Mouse (Mus musculus) E14TG2a.4 (cell line): ENCODE measurements at regions not wholly inside any gene's neighbourhood (a gene's known extent, or its start where the extent isn't known, plus 50 kb on each side); places are given as distances from the start of the nearest gene placed in this dataset.

Experiments
- CTCF ChIP-seq: conservative IDR thresholded peaks from 2 replicates; pipeline ENCODE4 v1.5.1; 2014; ENCODE audit warnings: low read length
- NANOG ChIP-seq: IDR thresholded peaks from 2 replicates; pipeline ENCODE4 v1.6.1; 2014; ENCODE audit warnings: borderline replicate concordance, low read length, mixed read lengths
- POU5F1 ChIP-seq: IDR thresholded peaks from 2 replicates; pipeline ENCODE4 v1.6.1; 2014; ENCODE audit warnings: low read length, borderline replicate concordance

DNA sequence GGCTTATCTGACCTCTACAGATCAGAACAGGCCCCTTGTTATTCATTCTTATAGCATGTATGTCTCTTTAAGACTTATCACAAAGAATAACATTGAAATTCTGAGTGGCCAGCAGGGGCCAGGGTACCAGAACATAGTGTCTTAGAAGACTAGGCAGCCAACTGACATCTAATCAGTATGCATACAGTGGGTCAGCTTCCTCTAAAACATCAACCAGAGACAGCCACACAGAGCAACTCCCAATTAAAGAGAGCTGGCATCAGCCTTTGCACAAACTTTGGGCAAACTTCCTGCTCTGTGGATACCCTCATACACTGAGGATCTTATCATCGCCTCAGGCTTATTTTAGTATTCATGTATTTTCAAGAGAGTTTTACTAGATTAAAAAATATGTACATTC is 109.1 kb downstream of the 4930474N05Rik start:
- TF ChIP-seq CTCF (no peak), POU5F1 (no peak), NANOG (no peak)
